Mouse (Mus musculus): Measurements from ENCODE around the gene Myocd.

DNA sequence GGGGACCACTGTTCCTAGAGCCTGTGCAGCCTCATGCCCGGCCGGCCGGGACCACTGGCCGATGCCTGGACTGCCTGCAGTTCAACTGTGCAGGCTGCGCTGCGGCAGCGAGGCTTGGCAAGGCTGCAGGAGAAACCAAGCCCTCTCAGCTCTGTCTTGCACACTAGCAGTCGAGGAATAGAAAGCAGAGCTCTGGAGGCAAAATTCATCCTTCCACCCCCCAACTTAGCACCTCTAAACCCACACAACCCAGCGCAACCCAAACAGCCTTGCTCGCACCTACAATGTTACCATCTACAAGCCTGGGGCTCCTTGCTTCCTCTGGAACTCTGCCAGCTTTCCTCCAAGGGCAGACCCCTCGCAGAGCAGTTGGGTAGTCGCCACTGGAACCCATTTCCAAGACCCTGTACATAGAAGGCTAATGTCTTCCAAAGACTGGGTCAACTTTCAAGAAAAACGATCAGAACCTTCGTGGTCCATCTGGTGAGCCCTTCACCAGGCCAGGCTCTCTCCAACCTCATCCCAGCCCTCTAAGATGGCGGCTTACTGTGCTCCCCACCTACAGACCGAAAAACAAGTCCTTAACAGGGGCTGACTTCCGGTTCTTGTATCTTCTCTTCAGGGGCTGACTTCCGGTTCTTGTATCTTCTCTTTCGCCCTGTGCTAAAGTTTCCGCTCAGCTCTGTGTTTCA, 111.7 kb downstream of the Myocd start:
- no peak for TF ChIP-seq CTCF (IDR thresholded peaks at IDR 0.05; ENCODE audit: control insufficient read depth, insufficient read depth, low read length)
- TF ChIP-seq POLR2A (IDR thresholded peaks at IDR 0.05; ENCODE audit: borderline replicate concordance, control insufficient read depth, low read depth, low read length) = no peak

All from bone marrow, adult 2 months (tissue).